Mouse (Mus musculus): ENCODE measurements around the gene Gm42906. TPM values are rescaled to one million over a fixed set of nuclear protein-coding genes. Genes with fewer than 3 reads are reported as not detected.

The Gm42906 gene
- total and polyA plus RNA-seq, 3 experiments: not detected

GRCm38 (mm10) chr5:151422692-151423091, 5.3 kb downstream of the Gm42906 start:
- dilution Hi-C loops (cut with MboI; ENCODE audit: extremely low pct_ligation_motif_present, extremely low pct_unique_long_range_greater_than_20kb, low sequenced_read_pairs): no loop called here
- Histone ChIP-seq H3K36me3 (replicated peaks in 1 of 2; ENCODE audit: control insufficient read depth in 1 of 2, insufficient read depth in 1 of 2, low read length in 1 of 2) (no peaks in the 10 kb centered on the region), H3K4me1 (ENCODE audit: control insufficient read depth in 1 of 2, insufficient read depth in 2 of 2) (peaks cover 8 to 35% of the 10 kb centered on the region in 2 experiments)

GRCm38 (mm10) chr5:151421859-151422258, 6.1 kb downstream of the Gm42906 start:
- Histone ChIP-seq H3K4me2 (ENCODE audit: insufficient read depth, low read depth, poor library complexity, severe bottlenecking) (no peak overlapping the region), H3K27ac (ENCODE audit: insufficient read depth, low read depth) (no peak overlapping the region), H3K4me3 (replicated peaks in 1 of 3; ENCODE audit: low read depth in 2 of 3, low read length in 2 of 3, poor library complexity in 1 of 3) (no peak overlapping the region), H3K9ac (ENCODE audit: insufficient read depth, low read depth) (no peak overlapping the region), H3K36me3 (replicated peaks in 1 of 2; ENCODE audit: control insufficient read depth in 1 of 2, insufficient read depth in 1 of 2, low read length in 1 of 2) (no peaks in the 10 kb centered on the region), H3K9me3 (replicated peaks; ENCODE audit: low read length) (no peaks in the 10 kb centered on the region), H3K4me1 (ENCODE audit: control insufficient read depth in 1 of 2, insufficient read depth in 2 of 2) (peaks cover 8 to 35% of the 10 kb centered on the region in 2 experiments), H3K79me2 (replicated peaks; ENCODE audit: control insufficient read depth, extremely low read depth, insufficient read depth, poor library complexity, severe bottlenecking) (no peaks in the 10 kb centered on the region), H3K27me3 (replicated peaks) (no peaks in the 10 kb centered on the region)
- dilution Hi-C loops (cut with MboI; ENCODE audit: extremely low pct_ligation_motif_present, extremely low pct_unique_long_range_greater_than_20kb, low sequenced_read_pairs) (no loop called here), in situ Hi-C loops (cut with MboI; ENCODE audit: low pct_ligation_motif_present, low pct_unique_long_range_greater_than_20kb, low sequenced_read_pairs) (no loop called here)
- TF ChIP-seq KAT2A (IDR thresholded peaks at IDR 0.05; ENCODE audit: insufficient replicate concordance, low read length): no peak
- TF ChIP-seq TCF12 (IDR thresholded peaks at IDR 0.05; ENCODE audit: low read depth, low read length): no peak
- no peak for TF ChIP-seq RCOR1 (conservative IDR thresholded peaks at IDR 0.05; ENCODE audit: low read depth, low read length)
- DNase-seq (ENCODE audit: extremely low read depth): no peak

More at GRCm38 (mm10) chr5:151422692-151423091, 5.3 kb downstream of the Gm42906 start:
- Histone ChIP-seq H3K4me2 (ENCODE audit: insufficient read depth, low read depth, poor library complexity, severe bottlenecking) (0 out of 2 replicates have a peak overlapping the region, but pooled peaks have one; percentile 26), H3K9ac (ENCODE audit: insufficient read depth, low read depth) (no peak overlapping the region), H3K27ac (ENCODE audit: insufficient read depth, low read depth) (no peak overlapping the region), H3K27me3 (replicated peaks) (no peaks in the 10 kb centered on the region), H3K4me3 (replicated peaks in 1 of 3; ENCODE audit: low read depth in 2 of 3, low read length in 2 of 3, poor library complexity in 1 of 3) (no peak overlapping the region), H3K9me3 (replicated peaks; ENCODE audit: low read length) (no peaks in the 10 kb centered on the region), H3K79me2 (replicated peaks; ENCODE audit: control insufficient read depth, extremely low read depth, insufficient read depth, poor library complexity, severe bottlenecking) (no peaks in the 10 kb centered on the region)
- DNase-seq (ENCODE audit: extremely low read depth): no peak
- TF ChIP-seq HCFC1 (IDR thresholded peaks at IDR 0.05; ENCODE audit: low read depth, low read length) (no peak), IRF4 (IDR thresholded peaks at IDR 0.05; ENCODE audit: low read depth, low read length) (peak; percentile 31; the same call in 1 of the 2 replicates), CHD2 (IDR thresholded peaks at IDR 0.05; ENCODE audit: low read length) (no peak), PAX5 (IDR thresholded peaks at IDR 0.05; ENCODE audit: low read length) (no peak)
- in situ Hi-C loops (cut with MboI; ENCODE audit: low pct_ligation_motif_present, low pct_unique_long_range_greater_than_20kb, low sequenced_read_pairs): no loop called here

GRCm38 (mm10) chr5:151418551-151418950, 9.4 kb downstream of the Gm42906 start:
- Histone ChIP-seq H3K79me2 (replicated peaks; ENCODE audit: control insufficient read depth, extremely low read depth, insufficient read depth, poor library complexity, severe bottlenecking) (no peaks in the 10 kb centered on the region), H3K9me3 (replicated peaks; ENCODE audit: low read length) (no peaks in the 10 kb centered on the region), H3K4me1 (ENCODE audit: control insufficient read depth in 1 of 2, insufficient read depth in 2 of 2) (peaks cover 8 to 38% of the 10 kb centered on the region in 2 experiments), H3K27ac (ENCODE audit: insufficient read depth, low read depth) (no peak overlapping the region), H3K4me3 (replicated peaks in 1 of 3; ENCODE audit: low read depth in 2 of 3, low read length in 2 of 3, poor library complexity in 1 of 3) (no peak overlapping the region), H3K9ac (ENCODE audit: insufficient read depth, low read depth) (no peak overlapping the region), H3K36me3 (replicated peaks in 1 of 2; ENCODE audit: control insufficient read depth in 1 of 2, insufficient read depth in 1 of 2, low read length in 1 of 2) (no peaks in the 10 kb centered on the region), H3K27me3 (replicated peaks) (no peaks in the 10 kb centered on the region), H3K4me2 (ENCODE audit: insufficient read depth, low read depth, poor library complexity, severe bottlenecking) (no peak overlapping the region)
- in situ Hi-C loops (cut with MboI; ENCODE audit: low pct_ligation_motif_present, low pct_unique_long_range_greater_than_20kb, low sequenced_read_pairs) (no loop called here), dilution Hi-C loops (cut with MboI; ENCODE audit: extremely low pct_ligation_motif_present, extremely low pct_unique_long_range_greater_than_20kb, low sequenced_read_pairs) (no loop called here)
- DNase-seq (ENCODE audit: extremely low read depth): no peak
- TF ChIP-seq MEF2A (IDR thresholded peaks at IDR 0.05; ENCODE audit: borderline replicate concordance, low read depth, low read length): no peak
- no peak for TF ChIP-seq MAZ (IDR thresholded peaks at IDR 0.05; ENCODE audit: low read depth, low read length)
- TF ChIP-seq GABPA (IDR thresholded peaks at IDR 0.05; ENCODE audit: insufficient replicate concordance, low read depth, low read length): no peak
- no peak for TF ChIP-seq ETS1 (conservative IDR thresholded peaks at IDR 0.05; ENCODE audit: low read depth, low read length)
- no peak for TF ChIP-seq CTCF (conservative IDR thresholded peaks at IDR 0.05 in 1 of 2, IDR thresholded peaks at IDR 0.05 in 1 of 2; ENCODE audit: low read depth in 2 of 2, low read length in 2 of 2)
- TF ChIP-seq TCF12 (IDR thresholded peaks at IDR 0.05; ENCODE audit: low read depth, low read length): no peak
- no peak for TF ChIP-seq ZNF384 (IDR thresholded peaks at IDR 0.05; ENCODE audit: low read depth, low read length)
- TF ChIP-seq IRF4 (IDR thresholded peaks at IDR 0.05; ENCODE audit: low read depth, low read length): no peak
- no peak for TF ChIP-seq USF2 (conservative IDR thresholded peaks at IDR 0.05; ENCODE audit: low read depth, low read length)
- no peak for TF ChIP-seq ZC3H11A (IDR thresholded peaks at IDR 0.05; ENCODE audit: low read depth, low read length)
- TF ChIP-seq ELF1 (IDR thresholded peaks at IDR 0.05; ENCODE audit: low read depth, low read length): no peak
- no peak for TF ChIP-seq JUN (IDR thresholded peaks at IDR 0.05; ENCODE audit: insufficient read depth, low read depth, low read length)
- no peak for TF ChIP-seq MAX (IDR thresholded peaks at IDR 0.05; ENCODE audit: low read length)
- TF ChIP-seq EP300 (IDR thresholded peaks at IDR 0.05; ENCODE audit: low read length): no peak
- no peak for TF ChIP-seq NELFE (IDR thresholded peaks at IDR 0.05; ENCODE audit: low read depth, low read length)
